Mouse (Mus musculus) skeletal muscle tissue, postnatal 0 days (tissue): ENCODE measurements around the gene Wdr76. TPM values are rescaled to one million over a fixed set of nuclear protein-coding genes. Genes with fewer than 3 reads are reported as not detected.

Experiments used
- polyA plus RNA-seq: library from polyadenylated mRNA; unstranded; fragments of >200 nt; fragmentation: Nextera tagmentation; extraction: Ambion mirVana; gene quantifications from 2 replicates; pipeline ENCODE4 v1.2.1, GENCODE M21; 2015

Wdr76 gene
- polyA plus RNA-seq = 1.9 and 2.6 TPM in 2 replicates

GRCm38 (mm10) chr2:121505942-121506882 is at the start of gene Wdr76, which contains the start of gene Mfap1a:
Wdr76 (plus strand) TSS chr2:121506723.
Mfap1a (minus strand) TSS chr2:121506665.

GRCm38 (mm10) chr2:121473301-121474179 is 33.0 kb upstream of the Wdr76 start, which contains the start of gene Mfap1b:
Mfap1b (minus strand) TSS chr2:121474067.

Other genes starting within 250 kb of the Wdr76 start
- gene Trp53bp1, start 235.3 kb upstream of the Wdr76 start, polyA plus RNA-seq = 10.7 and 16.0 TPM in 2 replicates
- gene Map1a, start 217.1 kb upstream of the Wdr76 start, polyA plus RNA-seq = 2.0 TPM in 2 replicates
- gene Ppip5k1, start 151.3 kb upstream of the Wdr76 start, polyA plus RNA-seq = 7.0 and 8.7 TPM in 2 replicates
- gene Ckmt1, start 149.0 kb upstream of the Wdr76 start, polyA plus RNA-seq = 2.0 TPM in 1 of 2 replicates, not detected in the other
- gene Strc, start 119.6 kb upstream of the Wdr76 start, polyA plus RNA-seq = not detected in 2 replicates
- 166 and 212 TPM in 2 replicates for gene Pdia3, start 92.9 kb upstream of the Wdr76 start, polyA plus RNA-seq
- gene Catsper2, start 92.9 kb upstream of the Wdr76 start, polyA plus RNA-seq = 3.2 and 4.4 TPM in 2 replicates
- gene Ell3, start 62.4 kb upstream of the Wdr76 start, polyA plus RNA-seq = 0.12 and 0.67 TPM in 2 replicates
- gene Serf2, start 57.5 kb upstream of the Wdr76 start, polyA plus RNA-seq = 562 and 617 TPM in 2 replicates
- 89.7 and 91.1 TPM in 2 replicates for gene Hypk, start 53.4 kb upstream of the Wdr76 start, polyA plus RNA-seq
- not detected in 2 replicates for gene Serinc4, start 49.9 kb upstream of the Wdr76 start, polyA plus RNA-seq
- gene Mfap1b, start 32.7 kb upstream of the Wdr76 start, polyA plus RNA-seq = 36.7 and 41.5 TPM in 2 replicates
- gene Mfap1a, start 58 bp upstream of the Wdr76 start, polyA plus RNA-seq = 15.6 and 17.9 TPM in 2 replicates